Mouse (Mus musculus) intestine, embryonic 15.5 days (tissue): ENCODE measurements around the gene Jmjd4. TPM values are rescaled to one million over a fixed set of nuclear protein-coding genes. Genes with fewer than 3 reads are reported as not detected.

Source experiments
- polyA plus RNA-seq: library from polyadenylated mRNA; unstranded; fragments of >200 nt; fragmentation: Nextera tagmentation; extraction: Ambion mirVana; gene quantifications from 2 replicates; pipeline ENCODE4 v1.2.1, GENCODE M21; 2015

Gene Jmjd4
- polyA plus RNA-seq, 1 experiment from 2014 or later, result 9.4 TPM

Other genes starting within 250 kb of the Jmjd4 start
- gene Mrpl55, start 247.6 kb upstream of the Jmjd4 start, polyA plus RNA-seq, result 101 and 103 TPM in 2 replicates
- 29.1 and 30.2 TPM in 2 replicates for gene 2310033P09Rik, start 241.7 kb upstream of the Jmjd4 start, polyA plus RNA-seq
- gene Arf1, start 221.8 kb upstream of the Jmjd4 start, polyA plus RNA-seq, result 688 and 694 TPM in 2 replicates
- gene Wnt3a, start 159.3 kb upstream of the Jmjd4 start, polyA plus RNA-seq, result not detected in 2 replicates
- 3.4 and 4.2 TPM in 2 replicates for gene Wnt9a, start 143.1 kb upstream of the Jmjd4 start, polyA plus RNA-seq
- gene Prss38, start 74.4 kb upstream of the Jmjd4 start, polyA plus RNA-seq, result not detected in 2 replicates
- 78.1 and 82.9 TPM in 2 replicates for gene Snap47, start 1.1 kb downstream of the Jmjd4 start, polyA plus RNA-seq
- 4.7 and 5.3 TPM in 2 replicates for gene Zfp867, start 22.4 kb downstream of the Jmjd4 start, polyA plus RNA-seq
- gene Zkscan17, start 76.7 kb downstream of the Jmjd4 start, polyA plus RNA-seq, result 16.3 and 16.4 TPM in 2 replicates
- 0.35 and 0.36 TPM in 2 replicates for gene Nlrp3, start 91.5 kb downstream of the Jmjd4 start, polyA plus RNA-seq
- gene Olfr222, start 126.2 kb downstream of the Jmjd4 start, polyA plus RNA-seq, result not detected in 2 replicates
- gene Olfr223, start 143.2 kb downstream of the Jmjd4 start, polyA plus RNA-seq, result not detected in 2 replicates
- 54.9 and 56.2 TPM in 2 replicates for gene Mprip, start 211.3 kb downstream of the Jmjd4 start, polyA plus RNA-seq